Mouse (Mus musculus) spleen, adult 2 months (tissue): ENCODE measurements around the gene Phlda1.

ENCODE experiments used
- CTCF ChIP-seq: fragments of 200-500 bp; IDR thresholded peaks from 2 replicates; pipeline ENCODE4 v1.5.1; 2011; ENCODE audit warnings: mild to moderate bottlenecking, inconsistent platforms; ENCODE audit not compliant: insufficient read depth, insufficient read length, insufficient replicate concordance; ENCODE audit errors: extremely low read depth
- POLR2A ChIP-seq: fragments of 200-500 bp; IDR thresholded peaks from 2 replicates; pipeline ENCODE4 v1.6.1; 2011; ENCODE audit warnings: low read depth, low read length, inconsistent platforms

DNA sequence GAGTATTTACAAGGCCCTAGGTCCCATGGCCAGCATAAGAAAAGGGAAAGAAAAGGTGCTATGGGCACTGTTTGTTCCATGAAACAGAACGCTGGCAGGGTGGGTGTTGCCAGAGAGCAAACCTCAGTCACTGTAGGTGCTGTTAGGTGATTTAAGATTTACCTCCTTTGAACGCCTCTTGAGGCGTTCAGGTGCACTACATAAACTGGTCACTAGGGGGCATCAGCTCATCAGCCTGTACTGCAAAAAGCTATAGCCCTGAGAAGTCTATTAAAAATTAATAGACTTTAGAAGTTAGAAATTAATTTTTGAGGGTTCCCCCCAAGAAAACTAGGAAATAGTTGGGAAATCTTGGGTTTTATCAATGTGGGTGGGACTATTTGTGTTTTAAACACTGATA, 3.0 kb upstream of the Phlda1 start:
- TF ChIP-seq CTCF (peak; percentile 47; the same call in 1 of the 2 replicates), POLR2A (no peak)
